Mouse (Mus musculus) brain, embryonic 18.5 days (tissue): Measurements from ENCODE around the gene E430018J23Rik.
"Not testable (repeated sequence)": the region's sequence is repeated elsewhere in the genome, so short reads cannot be mapped to it uniquely, and the experiment has no call there.

Experiments used
- DNase-seq: peaks from one replicate; pipeline ENCODE4 v3.0.0-alpha.2; 2012; ENCODE audit warnings: low read depth, low spot score

The E430018J23Rik gene

GRCm38 (mm10) chr7:127393157-127393943, at the start of gene E430018J23Rik:
Gene E430018J23Rik (minus strand): TSS chr7:127393629.
- DNase-seq = peak; percentile 95

- DNase-seq = no peak
These were observed 44.3 kb upstream of the E430018J23Rik start for GRCm38 (mm10) chr7:127437724-127438123.

GRCm38 (mm10) chr7:127435206-127435605, 41.8 kb upstream of the E430018J23Rik start:
- DNase-seq = no peak

- no peak for DNase-seq
These were observed 32.9 kb upstream of the E430018J23Rik start for GRCm38 (mm10) chr7:127426354-127426753.

- no peak for DNase-seq
These were observed 32.5 kb upstream of the E430018J23Rik start for GRCm38 (mm10) chr7:127425911-127426310.

- no peak for DNase-seq
These were observed 31.9 kb upstream of the E430018J23Rik start for GRCm38 (mm10) chr7:127425291-127425690.

GRCm38 (mm10) chr7:127422247-127422646, 28.8 kb upstream of the E430018J23Rik start:
- no peak for DNase-seq

GRCm38 (mm10) chr7:127421388-127422191, 28.2 kb upstream of the E430018J23Rik start, which contains the start of gene Zfp688:
Gene Zfp688 (minus strand): TSS chr7:127422068.
- DNase-seq = peak; percentile 56

GRCm38 (mm10) chr7:127411418-127411817, 18.0 kb upstream of the E430018J23Rik start:
- DNase-seq = no peak

GRCm38 (mm10) chr7:127406002-127406987, 12.9 kb upstream of the E430018J23Rik start, which contains the start of gene Zfp764:
Gene Zfp764 (minus strand): TSS chr7:127406822.
- peak; percentile 60 for DNase-seq

GRCm38 (mm10) chr7:127404101-127404500, 10.7 kb upstream of the E430018J23Rik start:
- DNase-seq = not testable (repeated sequence)

GRCm38 (mm10) chr7:127402980-127403379, 9.6 kb upstream of the E430018J23Rik start:
- DNase-seq = no peak

GRCm38 (mm10) chr7:127400355-127400754, 6.9 kb upstream of the E430018J23Rik start:
- no peak for DNase-seq

- DNase-seq = no peak
These were observed 510 bp upstream of the E430018J23Rik start for GRCm38 (mm10) chr7:127393944-127394333.

- DNase-seq = no peak
These were observed 1.1 kb downstream of the E430018J23Rik start for GRCm38 (mm10) chr7:127392251-127392824.

GRCm38 (mm10) chr7:127391538-127391937, 1.9 kb downstream of the E430018J23Rik start:
- no peak for DNase-seq

GRCm38 (mm10) chr7:127390306-127390705, 3.1 kb downstream of the E430018J23Rik start:
- no peak for DNase-seq

- not testable (repeated sequence) for DNase-seq
These were observed 5.2 kb downstream of the E430018J23Rik start for GRCm38 (mm10) chr7:127388201-127388600.

- DNase-seq = no peak
These were observed 6.6 kb downstream of the E430018J23Rik start, which contains the start of gene 9130019O22Rik for GRCm38 (mm10) chr7:127386641-127387392. Gene 9130019O22Rik (minus strand): TSS chr7:127387166.

GRCm38 (mm10) chr7:127385560-127385959, 7.9 kb downstream of the E430018J23Rik start:
- not testable (repeated sequence) for DNase-seq
